8 mouse cellular contexts compared by ENCODE assay signal in the genomic region with DNA sequence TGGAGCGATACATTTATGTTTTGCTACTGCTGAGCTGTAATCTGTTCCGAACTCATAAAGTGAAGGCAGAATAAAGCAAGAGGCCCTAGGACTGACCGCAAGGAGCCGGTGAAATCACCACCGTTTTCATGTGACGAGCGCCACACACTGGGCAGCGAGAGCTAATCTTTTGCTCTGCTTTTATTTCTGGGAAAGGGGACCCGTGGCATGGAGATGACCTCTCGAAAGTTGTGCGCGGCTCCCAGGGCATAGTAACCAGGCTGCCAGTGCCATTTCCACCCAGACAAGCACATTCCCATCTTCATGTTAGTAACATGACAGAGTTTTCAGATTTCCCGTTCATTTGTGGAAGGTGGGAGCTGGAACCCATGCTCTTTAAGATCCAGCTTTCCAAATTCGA. TPM values are rescaled to one million over a fixed set of nuclear protein-coding genes. Genes with fewer than 3 reads are reported as not detected.
DNase-seq lines count a peak whose midpoint lies in the region; ATAC-seq and TF ChIP-seq lines count a peak whose summit lies in the region.

No protein-coding gene starts in this region.

- no peaks in the 10 kb centered on the region for H3K36me3 ChIP-seq in hindbrain, embryonic 14.5 days (replicated peaks; ENCODE audit: control insufficient read depth, insufficient read depth)
- H3K36me3 ChIP-seq in limb, embryonic 12.5 days: no peaks in the 10 kb centered on the region
- H3K36me3 ChIP-seq in midbrain, embryonic 11.5 days (ENCODE audit: control insufficient read depth, insufficient read depth, low read length): no peaks in the 10 kb centered on the region
- H3K36me3 ChIP-seq in small intestine, adult 2 months (ENCODE audit: control insufficient read depth, insufficient read depth, low read length): no peaks in the 10 kb centered on the region

- TF ChIP-seq POLR2A in small intestine, adult 2 months (IDR thresholded peaks at IDR 0.05; ENCODE audit: low read depth, low read length): no peak

- H3K27me3 ChIP-seq in hindbrain, embryonic 14.5 days (ENCODE audit: control insufficient read depth, insufficient read depth, low read length): no peaks in the 10 kb centered on the region
- H3K27me3 ChIP-seq in limb, embryonic 12.5 days: no peaks in the 10 kb centered on the region
- H3K27me3 ChIP-seq in midbrain, embryonic 11.5 days (ENCODE audit: control insufficient read depth, insufficient read depth, low read length): no peaks in the 10 kb centered on the region
- no peaks in the 10 kb centered on the region for H3K27me3 ChIP-seq in small intestine, adult 2 months (ENCODE audit: control insufficient read depth, insufficient read depth, low read length)

- peak in 1 of 2 experiments; percentile 30 for DNase-seq in left cerebral cortex, adult 2 months (ENCODE audit: extremely low spot score in 1 of 2, low spot score in 2 of 2)
- no peak for DNase-seq in left cerebral cortex, adult 8-10 months (ENCODE audit: low spot score in 2 of 2)
- peak; percentile 85 to 89 for DNase-seq in cerebellum, postnatal 10 days
- DNase-seq in gastrocnemius, adult 18-20 months (ENCODE audit: low spot score): peak; percentile 66
- peak; percentile 68 for DNase-seq in hindbrain, embryonic 14.5 days (ENCODE audit: low spot score)
- peak; percentile 91 for DNase-seq in midbrain, embryonic 11.5 days (ENCODE audit: low spot score, missing footprints)

- TF ChIP-seq CTCF in left cerebral cortex, adult 2 months (IDR thresholded peaks at IDR 0.05): peak; percentile 58
- peak; percentile 64; the same call in 1 of the 2 replicates for TF ChIP-seq CTCF in small intestine, adult 2 months (IDR thresholded peaks at IDR 0.05; ENCODE audit: extremely low read depth, insufficient read length, insufficient replicate concordance, low read depth, low read length)

- H3K9me3 ChIP-seq in hindbrain, embryonic 14.5 days (ENCODE audit: control insufficient read depth, low read length): no peaks in the 10 kb centered on the region
- H3K9me3 ChIP-seq in limb, embryonic 12.5 days: no peaks in the 10 kb centered on the region
- H3K9me3 ChIP-seq in midbrain, embryonic 11.5 days (ENCODE audit: control insufficient read depth, low read length): no peaks in the 10 kb centered on the region

- H3K4me3 ChIP-seq in left cerebral cortex, adult 2 months: peak overlapping the region; percentile 31
- no peak overlapping the region for H3K4me3 ChIP-seq in hindbrain, embryonic 14.5 days (replicated peaks; ENCODE audit: low read length)
- no peak overlapping the region for H3K4me3 ChIP-seq in limb, embryonic 12.5 days (replicated peaks)
- H3K4me3 ChIP-seq in midbrain, embryonic 11.5 days (ENCODE audit: low read depth, low read length): no peak overlapping the region
- H3K4me3 ChIP-seq in small intestine, adult 2 months (ENCODE audit: low read depth, low read length): no peak overlapping the region

- no peak overlapping the region; the same call in 1 of the 2 replicates for H3K9ac ChIP-seq in hindbrain, embryonic 14.5 days
- H3K9ac ChIP-seq in limb, embryonic 12.5 days (replicated peaks): no peak overlapping the region
- H3K9ac ChIP-seq in midbrain, embryonic 11.5 days (ENCODE audit: low read length): no peak overlapping the region; the same call in 1 of the 2 replicates

- peak overlapping the region; percentile 42 for H3K4me2 ChIP-seq in hindbrain, embryonic 14.5 days (replicated peaks)
- H3K4me2 ChIP-seq in limb, embryonic 12.5 days: peak overlapping the region; percentile 43
- H3K4me2 ChIP-seq in midbrain, embryonic 11.5 days: peak overlapping the region; percentile 32

- ATAC-seq in hindbrain, embryonic 14.5 days (ENCODE audit: low FRiP score): no peak
- ATAC-seq in limb, embryonic 12.5 days (ENCODE audit: insufficient number of reproducible peaks, insufficient read depth, low FRiP score, low TSS enrichment, low read depth): no peak
- peak; percentile 36 for ATAC-seq in midbrain, embryonic 11.5 days (ENCODE audit: low FRiP score)

- no peak overlapping the region for H3K27ac ChIP-seq in left cerebral cortex, adult 2 months
- no peak overlapping the region for H3K27ac ChIP-seq in hindbrain, embryonic 14.5 days
- H3K27ac ChIP-seq in limb, embryonic 12.5 days: peak overlapping the region; percentile 71
- H3K27ac ChIP-seq in midbrain, embryonic 11.5 days (ENCODE audit: low read depth, low read length): no peak overlapping the region
- no peak overlapping the region for H3K27ac ChIP-seq in small intestine, adult 2 months (ENCODE audit: insufficient read depth, low read depth, low read length)

- intact Hi-C loops in left cerebral cortex, adult 2 months (cut with DNase I): loop anchor here (2.0 to 5.0 kb wide), 2 partner anchors 177 to 358 kb away; no protein-coding TSS in a partner anchor

- H3K4me1 ChIP-seq in hindbrain, embryonic 14.5 days (replicated peaks; ENCODE audit: control insufficient read depth, insufficient read depth, low read length): peaks cover 7% of the 10 kb centered on the region; the same call in 1 of the 2 replicates
- H3K4me1 ChIP-seq in limb, embryonic 12.5 days (replicated peaks): peaks cover 72% of the 10 kb centered on the region
- peaks cover 28% of the 10 kb centered on the region for H3K4me1 ChIP-seq in midbrain, embryonic 11.5 days (ENCODE audit: control insufficient read depth, insufficient read depth, low read length)
- H3K4me1 ChIP-seq in small intestine, adult 2 months (ENCODE audit: control insufficient read depth, insufficient read depth, insufficient read length, low read length): peaks cover 11% of the 10 kb centered on the region

- WGBS in hindbrain, embryonic 14.5 days: 11% methylated on average over 14 of the region's 14 CpGs
- 9% methylated on average over 14 of the region's 14 CpGs for WGBS in limb, embryonic 12.5 days
- WGBS in midbrain, embryonic 11.5 days: 14% methylated on average over 14 of the region's 14 CpGs
- WGBS in small intestine, adult 2 months: 12% methylated on average over 14 of the region's 14 CpGs

RNA-seq across cellular contexts. Expression of gene Ttc30a2, which starts 13.5 kb away (rescaled TPM):
- under 1 TPM; 0.28 to 0.50 TPM for total RNA-seq in left cerebral cortex, adult 2 months (2021)
- under 1 TPM in 2 of 4 experiments, not detected in 2; 0.41 to 0.84 TPM for total RNA-seq in left cerebral cortex, adult 8-10 months (2022)
- under 1 TPM; 0.19 to 0.23 TPM for total RNA-seq in gastrocnemius, adult 18-20 months (2021)
- polyA plus RNA-seq in hindbrain, embryonic 14.5 days (2014; fragmentation: Nextera tagmentation; extraction: Ambion mirVana): 1.3 and 1.5 TPM in 2 replicates
- polyA plus RNA-seq in limb, embryonic 12.5 days (2016; fragmentation: Nextera tagmentation; extraction: Ambion mirVana): 0.59 and 0.60 TPM in 2 replicates
- 0.96 and 0.98 TPM in 2 replicates for polyA plus RNA-seq in midbrain, embryonic 11.5 days (2014; fragmentation: Nextera tagmentation; extraction: Ambion mirVana)
- 0.09 and 0.11 TPM in 2 replicates for polyA plus RNA-seq in small intestine, adult 2 months (2012; rRNA removed)

RNA-seq across cellular contexts. Expression of gene Ttc30a1, which starts 17.3 kb away (rescaled TPM):
- 1 to 10 TPM; 2.9 to 3.4 TPM for total RNA-seq in left cerebral cortex, adult 2 months (2021)
- 1 to 10 TPM; 3.0 to 3.7 (median 3.2) TPM for total RNA-seq in left cerebral cortex, adult 8-10 months (2022)
- total RNA-seq in gastrocnemius, adult 18-20 months (2021): 1 to 10 TPM; 1.4 to 1.5 TPM
- polyA plus RNA-seq in hindbrain, embryonic 14.5 days (2014; fragmentation: Nextera tagmentation; extraction: Ambion mirVana): 8.7 and 9.2 TPM in 2 replicates
- polyA plus RNA-seq in limb, embryonic 12.5 days (2016; fragmentation: Nextera tagmentation; extraction: Ambion mirVana): 10.0 and 10.4 TPM in 2 replicates
- 11.4 and 12.0 TPM in 2 replicates for polyA plus RNA-seq in midbrain, embryonic 11.5 days (2014; fragmentation: Nextera tagmentation; extraction: Ambion mirVana)
- polyA plus RNA-seq in small intestine, adult 2 months (2012; rRNA removed): 1.1 and 1.3 TPM in 2 replicates

RNA-seq across cellular contexts. Expression of gene Ttc30b, which starts 26.1 kb away (rescaled TPM):
- 10 to 100 TPM; 10.3 to 13.1 TPM for total RNA-seq in left cerebral cortex, adult 2 months (2021)
- 10 to 100 TPM; 12.4 to 14.1 (median 13.8) TPM for total RNA-seq in left cerebral cortex, adult 8-10 months (2022)
- total RNA-seq in gastrocnemius, adult 18-20 months (2021): 1 to 10 TPM; 2.2 to 2.3 TPM
- 22.7 and 23.6 TPM in 2 replicates for polyA plus RNA-seq in hindbrain, embryonic 14.5 days (2014; fragmentation: Nextera tagmentation; extraction: Ambion mirVana)
- polyA plus RNA-seq in limb, embryonic 12.5 days (2016; fragmentation: Nextera tagmentation; extraction: Ambion mirVana): 9.2 and 9.9 TPM in 2 replicates
- 8.6 and 9.0 TPM in 2 replicates for polyA plus RNA-seq in midbrain, embryonic 11.5 days (2014; fragmentation: Nextera tagmentation; extraction: Ambion mirVana)
- 2.9 and 5.9 TPM in 2 replicates for polyA plus RNA-seq in small intestine, adult 2 months (2012; rRNA removed)

Comparison
In these comparisons a context has a peak if more than half of its experiments do, and no peak if none do; other contexts are left out.
1. DNase-seq: peak in cerebellum, postnatal 10 days (2 of 2), gastrocnemius, adult 18-20 months (single experiment), hindbrain, embryonic 14.5 days (single experiment) and midbrain, embryonic 11.5 days (single experiment); none in left cerebral cortex, adult 8-10 months (0 of 2).
2. Peak in every context shown above with its lines, with median percentiles within 50 percentile points of each other: H3K4me2 ChIP-seq.